Mouse (Mus musculus): ENCODE results near the gene Ccnf. TPM values are rescaled to one million over a fixed set of nuclear protein-coding genes. Genes with fewer than 3 reads are reported as not detected.

Gene Ccnf
- total and polyA plus RNA-seq, 2 experiments = 3.0 to 5.5 TPM

GRCm38 (mm10) chr17:24223513-24223912, 27.8 kb downstream of the Ccnf start:
- DNase-seq (ENCODE audit: extremely low read depth, low read depth, low spot score) = peak; percentile 61
- TF ChIP-seq POLR2A (IDR thresholded peaks at IDR 0.05; ENCODE audit: extremely low read depth, insufficient read depth, low read length) = no peak
- no peak for TF ChIP-seq CTCF (IDR thresholded peaks at IDR 0.05; ENCODE audit: low read depth, low read length)
- 40% methylated on average over 5 of the region's 5 CpGs for WGBS
- Histone ChIP-seq H3K9ac (ENCODE audit: low read depth, low read length) (peak overlapping the region; percentile 84), H3K79me2 (ENCODE audit: control insufficient read depth, insufficient read depth, low read length) (peaks cover 20% of the 10 kb centered on the region; the same call in 1 of the 2 replicates), H3K4me3 (ENCODE audit: insufficient read depth, low read depth, low read length) (no peak overlapping the region), H3K27me3 (ENCODE audit: control insufficient read depth, insufficient read depth, low read length) (no peaks in the 10 kb centered on the region), H3K4me1 (ENCODE audit: control insufficient read depth, insufficient read depth, low read length) (peaks cover 41% of the 10 kb centered on the region), H3K36me3 (ENCODE audit: control insufficient read depth, insufficient read depth, low read length) (no peaks in the 10 kb centered on the region; the same call in 1 of the 2 replicates), H3K27ac (replicated peaks; ENCODE audit: insufficient read depth, low read depth, low read length) (peak overlapping the region; percentile 96)

GRCm38 (mm10) chr17:24222653-24223052, 28.6 kb downstream of the Ccnf start:
- 89% methylated on average over 6 of the region's 6 CpGs for WGBS

GRCm38 (mm10) chr17:24220435-24221411, 30.6 kb downstream of the Ccnf start, which contains the start of gene Tedc2:
Gene Tedc2, minus strand, starts transcription at chr17:24220851.
- Histone ChIP-seq H3K9ac (ENCODE audit: low read depth, low read length) (peak within 1 kb of the TSS; percentile 91), H3K4me1 (ENCODE audit: control insufficient read depth, insufficient read depth, low read length) (peaks cover 46% of the 10 kb centered on the region), H3K27me3 (ENCODE audit: control insufficient read depth, insufficient read depth, low read length) (no peaks in the 10 kb centered on the region), H3K36me3 (ENCODE audit: control insufficient read depth, insufficient read depth, low read length) (peaks cover 14% of the 10 kb centered on the region), H3K4me3 (ENCODE audit: insufficient read depth, low read depth, low read length) (peak within 1 kb of the TSS; percentile 90), H3K79me2 (ENCODE audit: control insufficient read depth, insufficient read depth, low read length) (peaks cover 19% of the 10 kb centered on the region; the same call in 1 of the 2 replicates), H3K27ac (replicated peaks; ENCODE audit: insufficient read depth, low read depth, low read length) (peak within 1 kb of the TSS; percentile 96)
- TF ChIP-seq CTCF (IDR thresholded peaks at IDR 0.05; ENCODE audit: low read depth, low read length) = 0 out of 2 replicates have a peak, but pooled peaks have one; percentile 7
- TF ChIP-seq POLR2A (IDR thresholded peaks at IDR 0.05; ENCODE audit: extremely low read depth, insufficient read depth, low read length) = peak; percentile 91
- DNase-seq (ENCODE audit: extremely low read depth, low read depth, low spot score) = peak; percentile 100
- WGBS = under 1% methylated on average over 41 of the region's 41 CpGs

More at GRCm38 (mm10) chr17:24222653-24223052, 28.6 kb downstream of the Ccnf start:
- H3K79me2 ChIP-seq (ENCODE audit: control insufficient read depth, insufficient read depth, low read length) = peaks cover 20% of the 10 kb centered on the region; the same call in 1 of the 2 replicates
- no peak for TF ChIP-seq POLR2A (IDR thresholded peaks at IDR 0.05; ENCODE audit: extremely low read depth, insufficient read depth, low read length)
- no peak for TF ChIP-seq CTCF (IDR thresholded peaks at IDR 0.05; ENCODE audit: low read depth, low read length)
- H3K4me1 ChIP-seq (ENCODE audit: control insufficient read depth, insufficient read depth, low read length) = peaks cover 44% of the 10 kb centered on the region
- no peaks in the 10 kb centered on the region for H3K27me3 ChIP-seq (ENCODE audit: control insufficient read depth, insufficient read depth, low read length)
- H3K9ac ChIP-seq (ENCODE audit: low read depth, low read length) = no peak overlapping the region
- H3K4me3 ChIP-seq (ENCODE audit: insufficient read depth, low read depth, low read length) = no peak overlapping the region
- H3K27ac ChIP-seq (replicated peaks; ENCODE audit: insufficient read depth, low read depth, low read length) = peak overlapping the region; percentile 96
- no peak for DNase-seq (ENCODE audit: extremely low read depth, low read depth, low spot score)
- H3K36me3 ChIP-seq (ENCODE audit: control insufficient read depth, insufficient read depth, low read length) = peaks cover under 1% of the 10 kb centered on the region; the same call in 1 of the 2 replicates

- peaks cover 32% of the 10 kb centered on the region for H3K4me1 ChIP-seq (ENCODE audit: control insufficient read depth, insufficient read depth, low read length)
- TF ChIP-seq POLR2A (IDR thresholded peaks at IDR 0.05; ENCODE audit: extremely low read depth, insufficient read depth, low read length) = no peak
- no peak for TF ChIP-seq CTCF (IDR thresholded peaks at IDR 0.05; ENCODE audit: low read depth, low read length)
- peak; percentile 75 for DNase-seq (ENCODE audit: extremely low read depth, low read depth, low spot score)
- no peaks in the 10 kb centered on the region for H3K27me3 ChIP-seq (ENCODE audit: control insufficient read depth, insufficient read depth, low read length)
- peaks cover 17% of the 10 kb centered on the region; the same call in 1 of the 2 replicates for H3K79me2 ChIP-seq (ENCODE audit: control insufficient read depth, insufficient read depth, low read length)
- H3K36me3 ChIP-seq (ENCODE audit: control insufficient read depth, insufficient read depth, low read length) = peaks cover 21% of the 10 kb centered on the region
- peak overlapping the region; percentile 55 for H3K9ac ChIP-seq (ENCODE audit: low read depth, low read length)
- peak overlapping the region; percentile 78 for H3K27ac ChIP-seq (replicated peaks; ENCODE audit: insufficient read depth, low read depth, low read length)
- no peak overlapping the region for H3K4me3 ChIP-seq (ENCODE audit: insufficient read depth, low read depth, low read length)
- 70% methylated on average over 4 of the region's 4 CpGs for WGBS
Measured at GRCm38 (mm10) chr17:24216836-24217235, 34.4 kb downstream of the Ccnf start.

- no peaks in the 10 kb centered on the region for H3K27me3 ChIP-seq (ENCODE audit: control insufficient read depth, insufficient read depth, low read length)
- no peak overlapping the region for H3K4me3 ChIP-seq (ENCODE audit: insufficient read depth, low read depth, low read length)
- peak; percentile 90 for DNase-seq (ENCODE audit: extremely low read depth, low read depth, low spot score)
- H3K4me1 ChIP-seq (ENCODE audit: control insufficient read depth, insufficient read depth, low read length) = peaks cover 50% of the 10 kb centered on the region
- TF ChIP-seq POLR2A (IDR thresholded peaks at IDR 0.05; ENCODE audit: extremely low read depth, insufficient read depth, low read length) (no peak), CTCF (IDR thresholded peaks at IDR 0.05; ENCODE audit: low read depth, low read length) (no peak)
- H3K9ac ChIP-seq (ENCODE audit: low read depth, low read length) = peak overlapping the region; percentile 52
- H3K79me2 ChIP-seq (ENCODE audit: control insufficient read depth, insufficient read depth, low read length) = 0 out of 2 replicates have a peak, but pooled peaks cover 3% of the 10 kb centered on the region
- peak overlapping the region; percentile 95 for H3K27ac ChIP-seq (replicated peaks; ENCODE audit: insufficient read depth, low read depth, low read length)
- H3K36me3 ChIP-seq (ENCODE audit: control insufficient read depth, insufficient read depth, low read length) = peaks cover 21% of the 10 kb centered on the region
- WGBS = 32% methylated on average over 6 of the region's 6 CpGs
Measured at GRCm38 (mm10) chr17:24213186-24213585, 38.1 kb downstream of the Ccnf start.
